Mouse (Mus musculus) ZHBTc4 (cell line): Measurements from ENCODE around the gene Myh10.

Experiments used
- DNase-seq: peaks from one replicate; pipeline ENCODE4 v3.0.0-alpha.2; 2011; ENCODE audit warnings: low read depth, low spot score

Myh10 gene

GRCm38 (mm10) chr11:68857329-68857728 lies 166.0 kb downstream of the Myh10 start:
- no peak for DNase-seq

GRCm38 (mm10) chr11:68859943-68860593 lies 168.7 kb downstream of the Myh10 start:
- DNase-seq = no peak

GRCm38 (mm10) chr11:68862260-68862659 lies 170.9 kb downstream of the Myh10 start:
- no peak for DNase-seq

GRCm38 (mm10) chr11:68863631-68864091 lies 172.3 kb downstream of the Myh10 start:
- no peak for DNase-seq

- no peak for DNase-seq
These were observed 173.3 kb downstream of the Myh10 start for GRCm38 (mm10) chr11:68864544-68865189.
